Mouse (Mus musculus) left cerebral cortex, adult 11 months (tissue): ENCODE measurements around the gene Crlf3.
A peak's percentile ranks its signal among the peaks of the same experiment; 100 is the strongest.
"Not testable (repeated sequence)": the region's sequence is repeated elsewhere in the genome, so short reads cannot be mapped to it uniquely, and the experiment has no call there.

Source experiments
- DNase-seq: peaks from one replicate; pipeline ENCODE4 v3.0.0; 2022; ENCODE audit warnings: low spot score

The Crlf3 gene

GRCm38 (mm10) chr11:80066373-80066772 is 14.4 kb downstream of the Crlf3 start:
- DNase-seq: not testable (repeated sequence)

- peak; percentile 33 for DNase-seq
These were observed 18.6 kb downstream of the Crlf3 start for GRCm38 (mm10) chr11:80062159-80062558.

GRCm38 (mm10) chr11:80056141-80056540 is 24.6 kb downstream of the Crlf3 start:
- DNase-seq: no peak

GRCm38 (mm10) chr11:80054659-80055058 is 26.1 kb downstream of the Crlf3 start:
- no peak for DNase-seq

GRCm38 (mm10) chr11:80053171-80053570 is 27.6 kb downstream of the Crlf3 start:
- no peak for DNase-seq

- DNase-seq: no peak
These were observed 28.3 kb downstream of the Crlf3 start for GRCm38 (mm10) chr11:80052456-80052855.

- DNase-seq: no peak
These were observed 30.7 kb downstream of the Crlf3 start for GRCm38 (mm10) chr11:80050088-80050487.

GRCm38 (mm10) chr11:80046856-80047255 is 33.9 kb downstream of the Crlf3 start:
- DNase-seq: no peak

- DNase-seq: no peak
These were observed 37.4 kb downstream of the Crlf3 start for GRCm38 (mm10) chr11:80043419-80043817.

GRCm38 (mm10) chr11:80042615-80043418 is 38.0 kb downstream of the Crlf3 start:
- no peak for DNase-seq

- DNase-seq: no peak
These were observed 43.3 kb downstream of the Crlf3 start for GRCm38 (mm10) chr11:80037495-80037894.

- no peak for DNase-seq
These were observed 59.5 kb downstream of the Crlf3 start for GRCm38 (mm10) chr11:80021306-80021705.

- no peak for DNase-seq
These were observed 61.0 kb downstream of the Crlf3 start for GRCm38 (mm10) chr11:80019792-80020191.

- not testable (repeated sequence) for DNase-seq
These were observed 64.3 kb downstream of the Crlf3 start for GRCm38 (mm10) chr11:80016533-80016932.
